Mouse (Mus musculus): ENCODE data around the gene Syn2. TPM values are rescaled to one million over a fixed set of nuclear protein-coding genes. Genes with fewer than 3 reads are reported as not detected.

Syn2 gene
- polyA plus RNA-seq, 1 experiment from 2014 or later, result 81.4 TPM

Small RNA genes lying within 50 kb of the gene (microRNA-seq; reads per million reads assigned to microRNA genes)
- gene Gm24767, result not detected

Other genes with a start within 250 kb of the Syn2 start
- 35.6 and 43.3 TPM in 2 replicates for gene Vgll4, start 164.9 kb upstream of the Syn2 start, polyA plus RNA-seq (2014; fragmentation: Nextera tagmentation; extraction: Ambion mirVana)
- gene Tamm41, start 97.0 kb upstream of the Syn2 start, polyA plus RNA-seq (2014; fragmentation: Nextera tagmentation; extraction: Ambion mirVana), result 51.5 and 55.8 TPM in 2 replicates
- gene Gm17482, start 92.4 kb downstream of the Syn2 start, polyA plus RNA-seq (2014; fragmentation: Nextera tagmentation; extraction: Ambion mirVana), result not detected in 2 replicates
- 17.0 and 32.1 TPM in 2 replicates for gene Timp4, start 117.3 kb downstream of the Syn2 start, polyA plus RNA-seq (2014; fragmentation: Nextera tagmentation; extraction: Ambion mirVana)
- gene Pparg, start 226.0 kb downstream of the Syn2 start, polyA plus RNA-seq (2014; fragmentation: Nextera tagmentation; extraction: Ambion mirVana), result 0.40 and 0.90 TPM in 2 replicates